9 mouse cellular contexts compared by ENCODE assay signal in genomic region chr12:85705831-85706530, GRCm38 (mm10). TPM values are rescaled to one million over a fixed set of nuclear protein-coding genes. Genes with fewer than 3 reads are reported as not detected.
DNase-seq lines count a peak whose midpoint lies in the region; ATAC-seq and TF ChIP-seq lines count a peak whose summit lies in the region.
"Had no signal": no experiment of that assay in that cellular context is flagged by ENCODE, and none has a peak within 500 bp of the region (broad histone marks: within the 10 kb centered on the region; RNA-seq: fewer than 3 reads in every experiment).

No protein-coding gene starts in this region.

- H3K9ac ChIP-seq in limb, embryonic 14.5 days (ENCODE audit: low read depth, low read length, severe bottlenecking): peak overlapping the region; percentile 56
- peak overlapping the region; percentile 78 for H3K9ac ChIP-seq in stomach, embryonic 16.5 days (ENCODE audit: low read length)

- H3K4me1 ChIP-seq in erythroblast, embryonic 14.5 days (ENCODE audit: control insufficient read depth): peaks cover 19% of the 10 kb centered on the region
- H3K4me1 ChIP-seq in testis, adult 2 months (ENCODE audit: control insufficient read depth, insufficient read depth, low read length): peaks cover 13% of the 10 kb centered on the region
- 0 out of 2 replicates have a peak, but pooled peaks cover 9% of the 10 kb centered on the region for H3K4me1 ChIP-seq in limb, embryonic 14.5 days (ENCODE audit: control insufficient read depth, insufficient read depth, low read length)
- H3K4me1 ChIP-seq in stomach, embryonic 16.5 days (ENCODE audit: control insufficient read depth, insufficient read depth, low read length): peaks cover 12% of the 10 kb centered on the region

- DNase-seq in testis, postnatal 14 days (ENCODE audit: low spot score): no peak
- no peak for DNase-seq in limb, embryonic 14.5 days (ENCODE audit: low spot score)
- no peak for DNase-seq in gastrocnemius, adult 18-20 months (ENCODE audit: low spot score)
- no peak for DNase-seq in adrenal gland, adult 8-10 months

- H3K27ac ChIP-seq in testis, adult 2 months (ENCODE audit: control insufficient read depth, insufficient read depth, low read depth, low read length): no peak overlapping the region; the same call in 1 of the 2 replicates
- peak overlapping the region; percentile 48 for H3K27ac ChIP-seq in limb, embryonic 14.5 days (replicated peaks; ENCODE audit: low read depth, low read length)
- H3K27ac ChIP-seq in stomach, embryonic 16.5 days (ENCODE audit: low read length): peak overlapping the region; percentile 93

- H3K4me3 ChIP-seq in erythroblast, embryonic 14.5 days (replicated peaks): peak overlapping the region; percentile 57
- H3K4me3 ChIP-seq in testis, adult 2 months (ENCODE audit: control insufficient read depth, low read depth, low read length): peak overlapping the region; percentile 70
- H3K4me3 ChIP-seq in limb, embryonic 14.5 days (replicated peaks; ENCODE audit: low read length): peak overlapping the region; percentile 36
- H3K4me3 ChIP-seq in stomach, embryonic 16.5 days (replicated peaks; ENCODE audit: low read length): peak overlapping the region; percentile 55

- no peaks in the 10 kb centered on the region; the same call in 1 of the 2 replicates for H3K27me3 ChIP-seq in erythroblast, embryonic 14.5 days (ENCODE audit: control insufficient read depth)
- no peaks in the 10 kb centered on the region for H3K27me3 ChIP-seq in testis, adult 2 months (ENCODE audit: control insufficient read depth, insufficient read depth, low read length)
- no peaks in the 10 kb centered on the region for H3K27me3 ChIP-seq in limb, embryonic 14.5 days (ENCODE audit: control insufficient read depth, insufficient read depth, low read length)
- H3K27me3 ChIP-seq in stomach, embryonic 16.5 days (ENCODE audit: control insufficient read depth, insufficient read depth, low read length): no peaks in the 10 kb centered on the region

- H3K9me3 ChIP-seq in erythroblast, embryonic 14.5 days (ENCODE audit: control insufficient read depth, low read length): no peaks in the 10 kb centered on the region
- no peaks in the 10 kb centered on the region for H3K9me3 ChIP-seq in limb, embryonic 14.5 days (ENCODE audit: control insufficient read depth, low read length)
- H3K9me3 ChIP-seq in stomach, embryonic 16.5 days (replicated peaks; ENCODE audit: control insufficient read depth, low read length): no peaks in the 10 kb centered on the region

- no peak for TF ChIP-seq CTCF in testis, adult 2 months (IDR thresholded peaks at IDR 0.05; ENCODE audit: control insufficient read depth, insufficient read depth, insufficient replicate concordance, low read depth, low read length)

- ATAC-seq in erythroblast, adult 5-6 weeks (replicated peaks; ENCODE audit: low FRiP score, poor library complexity, severe bottlenecking): no peak
- peak; percentile 45; the same call in 1 of the 2 replicates for ATAC-seq in limb, embryonic 14.5 days (ENCODE audit: low FRiP score, low read depth)
- peak; percentile 4; the same call in 1 of the 2 replicates for ATAC-seq in stomach, embryonic 16.5 days (ENCODE audit: insufficient read depth, low FRiP score)

- TF ChIP-seq POLR2A in testis, adult 2 months (IDR thresholded peaks at IDR 0.05; ENCODE audit: control insufficient read depth, low read depth, low read length): no peak
- TF ChIP-seq POLR2A in limb, embryonic 14.5 days (IDR thresholded peaks at IDR 0.05; ENCODE audit: borderline replicate concordance, extremely low read depth, insufficient read depth, insufficient read length): no peak

- no peaks in the 10 kb centered on the region for H3K36me3 ChIP-seq in erythroblast, embryonic 14.5 days (ENCODE audit: control insufficient read depth)
- no peaks in the 10 kb centered on the region for H3K36me3 ChIP-seq in testis, adult 2 months (ENCODE audit: control insufficient read depth, insufficient read depth, low read length)
- no peaks in the 10 kb centered on the region for H3K36me3 ChIP-seq in limb, embryonic 14.5 days (ENCODE audit: control insufficient read depth, insufficient read depth, low read length)
- H3K36me3 ChIP-seq in stomach, embryonic 16.5 days (ENCODE audit: control insufficient read depth, insufficient read depth, low read length): no peaks in the 10 kb centered on the region

- 12% methylated on average over 17 of the region's 17 CpGs for WGBS in limb, embryonic 14.5 days
- 20% methylated on average over 17 of the region's 17 CpGs for WGBS in stomach, embryonic 16.5 days

- peak overlapping the region; percentile 73 for H3K4me2 ChIP-seq in limb, embryonic 14.5 days (replicated peaks; ENCODE audit: low read depth, low read length, severe bottlenecking)
- H3K4me2 ChIP-seq in stomach, embryonic 16.5 days (ENCODE audit: low read depth, low read length): peak overlapping the region; percentile 94

RNA-seq across cellular contexts. Expression of gene Batf, which starts 19.5 kb away (rescaled TPM):
- 0.12 TPM in 1 of 2 replicates, not detected in the other for polyA plus RNA-seq in erythroblast, embryonic 14.5 days (2012)
- 3.6 TPM in 1 of 2 replicates, not detected in the other for total RNA-seq in erythroblast, adult 5-6 weeks (2015; ENCODE audit: low replicate concordance)
- total RNA-seq in erythroblast, adult 5-6 weeks (2017; ENCODE audit: low replicate concordance): 3.2 and 6.0 TPM in 2 replicates
- 0.59 and 1.1 TPM in 2 replicates for polyA plus RNA-seq in testis, adult 2 months (2012; rRNA removed)
- 3.2 and 3.5 TPM in 2 replicates for polyA plus RNA-seq in limb, embryonic 14.5 days (2012; rRNA removed)
- polyA plus RNA-seq in limb, embryonic 14.5 days (2014; fragmentation: Nextera tagmentation; extraction: Ambion mirVana): 4.6 and 5.3 TPM in 2 replicates
- polyA plus RNA-seq in stomach, embryonic 16.5 days (2015; fragmentation: Nextera tagmentation; extraction: Ambion mirVana): 3.4 and 4.6 TPM in 2 replicates
- total RNA-seq in gastrocnemius, adult 18-20 months (2021): under 1 TPM in 1 of 2 experiments, not detected in 1; 0.32 TPM
- total RNA-seq in adrenal gland, adult 8-10 months (2022): 1 to 10 TPM in 2 of 4 experiments, under 1 TPM in 2; 0.38 to 2.4 (median 1.1) TPM

RNA-seq across cellular contexts. Expression of gene Flvcr2, which starts 40.4 kb away (rescaled TPM):
- not detected in 2 replicates for polyA plus RNA-seq in erythroblast, embryonic 14.5 days (2012)
- not detected in 2 replicates for total RNA-seq in erythroblast, adult 5-6 weeks (2015; ENCODE audit: low replicate concordance)
- total RNA-seq in erythroblast, adult 5-6 weeks (2017; ENCODE audit: low replicate concordance): not detected in 2 replicates
- 55.7 and 59.5 TPM in 2 replicates for polyA plus RNA-seq in testis, adult 2 months (2012; rRNA removed)
- polyA plus RNA-seq in limb, embryonic 14.5 days (2012; rRNA removed): 4.4 and 4.7 TPM in 2 replicates
- 1.9 and 2.8 TPM in 2 replicates for polyA plus RNA-seq in limb, embryonic 14.5 days (2014; fragmentation: Nextera tagmentation; extraction: Ambion mirVana)
- polyA plus RNA-seq in stomach, embryonic 16.5 days (2015; fragmentation: Nextera tagmentation; extraction: Ambion mirVana): 2.1 and 2.2 TPM in 2 replicates
- total RNA-seq in gastrocnemius, adult 18-20 months (2021): under 1 TPM; 0.21 to 0.38 TPM
- 1 to 10 TPM; 3.3 to 6.3 (median 5.7) TPM for total RNA-seq in adrenal gland, adult 8-10 months (2022)
- total RNA-seq: monocyte, adult 5-6 weeks had no signal
